Mouse (Mus musculus) lung, postnatal 36 days (tissue): Measurements from ENCODE around the gene Irx3.
A peak's percentile ranks its signal among the peaks of the same experiment; 100 is the strongest.

ENCODE experiments used
- DNase-seq: peaks from one replicate; pipeline ENCODE4 v3.0.0; 2022; ENCODE audit warnings: mixed read lengths

The Irx3 gene

GRCm38 (mm10) chr8:91801839-91802238, at the start of gene Irx3:
TSS of gene Irx3 (minus strand) at chr8:91802067.
- peak; percentile 91 for DNase-seq

- DNase-seq: no peak
Measured at GRCm38 (mm10) chr8:91851359-91851758, 49.5 kb upstream of the Irx3 start.

- no peak for DNase-seq
Measured at GRCm38 (mm10) chr8:91849984-91850383, 48.1 kb upstream of the Irx3 start.

- DNase-seq: no peak
Measured at GRCm38 (mm10) chr8:91849529-91849928, 47.7 kb upstream of the Irx3 start.

- DNase-seq: no peak
Measured at GRCm38 (mm10) chr8:91845641-91846040, 43.8 kb upstream of the Irx3 start.

GRCm38 (mm10) chr8:91837131-91837530, 35.3 kb upstream of the Irx3 start:
- DNase-seq: no peak

- DNase-seq: no peak
Measured at GRCm38 (mm10) chr8:91836685-91837084, 34.8 kb upstream of the Irx3 start.

- no peak for DNase-seq
Measured at GRCm38 (mm10) chr8:91827661-91828060, 25.8 kb upstream of the Irx3 start.

- DNase-seq: no peak
Measured at GRCm38 (mm10) chr8:91827192-91827591, 25.3 kb upstream of the Irx3 start.

- peak; percentile 44 for DNase-seq
Measured at GRCm38 (mm10) chr8:91823357-91823756, 21.5 kb upstream of the Irx3 start.

- no peak for DNase-seq
Measured at GRCm38 (mm10) chr8:91822746-91823145, 20.9 kb upstream of the Irx3 start.

- DNase-seq: no peak
Measured at GRCm38 (mm10) chr8:91821976-91822375, 20.1 kb upstream of the Irx3 start.

GRCm38 (mm10) chr8:91819778-91820177, 17.9 kb upstream of the Irx3 start:
- no peak for DNase-seq

GRCm38 (mm10) chr8:91818784-91819183, 16.9 kb upstream of the Irx3 start:
- no peak for DNase-seq

- DNase-seq: no peak
Measured at GRCm38 (mm10) chr8:91814106-91814505, 12.2 kb upstream of the Irx3 start.

GRCm38 (mm10) chr8:91806720-91807241, 4.9 kb upstream of the Irx3 start:
- DNase-seq: peak; percentile 61

- peak; percentile 37 for DNase-seq
Measured at GRCm38 (mm10) chr8:91806084-91806719, 4.3 kb upstream of the Irx3 start.

- DNase-seq: peak; percentile 18
Measured at GRCm38 (mm10) chr8:91805254-91805671, 3.4 kb upstream of the Irx3 start.

GRCm38 (mm10) chr8:91804403-91805253, 2.8 kb upstream of the Irx3 start:
- peak; percentile 20 for DNase-seq

- DNase-seq: peak; percentile 10
Measured at GRCm38 (mm10) chr8:91803515-91804402, 1.9 kb upstream of the Irx3 start.

GRCm38 (mm10) chr8:91802401-91803322, 795 bp upstream of the Irx3 start:
- DNase-seq: peak; percentile 35
